Mouse (Mus musculus): ENCODE data around the gene Rprd2. TPM values are rescaled to one million over a fixed set of nuclear protein-coding genes. Genes with fewer than 3 reads are reported as not detected.

Gene Rprd2
- polyA plus RNA-seq, 1 experiment from 2014 or later, result 20.5 TPM

DNA sequence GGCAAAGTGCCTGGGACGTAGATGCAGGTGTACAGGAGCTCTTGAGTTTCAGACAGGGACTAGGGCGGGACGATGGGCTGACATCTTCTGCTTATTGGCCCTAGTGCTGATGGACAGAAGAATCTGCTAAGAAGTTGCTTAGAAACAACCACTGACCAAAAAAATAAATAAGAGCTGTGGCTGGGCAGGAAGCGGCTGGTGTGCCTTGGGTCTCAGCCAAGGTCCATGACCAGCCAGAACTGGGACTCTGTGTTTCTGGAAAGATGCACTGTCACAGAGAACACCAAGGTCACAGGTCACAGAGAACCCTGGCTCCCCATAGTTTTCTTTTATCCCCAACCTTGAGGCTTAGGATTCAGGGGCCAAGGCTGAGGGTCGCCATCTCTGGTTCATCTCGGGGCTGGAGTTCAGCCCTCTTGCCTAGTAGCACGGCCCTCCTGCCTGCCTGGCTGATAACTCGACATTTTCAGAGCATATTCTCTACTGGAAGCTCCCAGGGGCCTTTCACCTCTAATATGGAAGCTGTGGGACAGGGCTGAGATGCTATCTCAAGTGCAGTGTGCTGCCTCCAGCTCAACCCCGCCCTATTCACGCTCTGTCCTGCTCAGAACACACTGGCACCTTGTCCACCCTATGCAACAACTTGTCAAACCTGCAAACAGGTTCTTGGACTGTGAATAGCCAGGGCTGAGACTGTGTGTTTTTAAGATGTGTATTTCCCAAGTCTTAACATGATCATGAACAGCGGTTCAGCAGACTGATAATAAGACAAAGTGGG lies 85.7 kb downstream of the Rprd2 start:
- peaks cover 8% of the 10 kb centered on the region; the same call in 1 of the 2 replicates for H3K36me3 ChIP-seq
- ATAC-seq (ENCODE audit: borderline replicate concordance, extremely low read depth, low FRiP score, low TSS enrichment), result peak; percentile 12; the same call in 1 of the 2 replicates
- WGBS, result 65% methylated on average over 11 of the region's 11 CpGs
- H3K27ac ChIP-seq, result peak overlapping the region; percentile 53; the same call in 1 of the 2 replicates
- H3K4me1 ChIP-seq, result peaks cover 9% of the 10 kb centered on the region
- H3K4me2 ChIP-seq, result no peak overlapping the region
- H3K4me3 ChIP-seq, result no peak overlapping the region
- no peak overlapping the region for H3K9ac ChIP-seq
- no peaks in the 10 kb centered on the region for H3K9me3 ChIP-seq
- no peaks in the 10 kb centered on the region for H3K27me3 ChIP-seq

- no peak for ATAC-seq (ENCODE audit: borderline replicate concordance, extremely low read depth, low FRiP score, low TSS enrichment)
Observed at GRCm38 (mm10) chr3:95732297-95732696, 86.4 kb downstream of the Rprd2 start.

GRCm38 (mm10) chr3:95731802-95732201 lies 86.9 kb downstream of the Rprd2 start:
- no peak overlapping the region for H3K4me3 ChIP-seq
- H3K27me3 ChIP-seq, result no peaks in the 10 kb centered on the region
- no peak overlapping the region for H3K4me2 ChIP-seq
- peaks cover 9% of the 10 kb centered on the region for H3K4me1 ChIP-seq
- H3K27ac ChIP-seq, result no peak overlapping the region
- no peak overlapping the region for H3K9ac ChIP-seq
- no peak for ATAC-seq (ENCODE audit: borderline replicate concordance, extremely low read depth, low FRiP score, low TSS enrichment)
- H3K9me3 ChIP-seq, result no peaks in the 10 kb centered on the region
- 87% methylated on average over 4 of the region's 4 CpGs for WGBS
- peaks cover 8% of the 10 kb centered on the region; the same call in 1 of the 2 replicates for H3K36me3 ChIP-seq

More at GRCm38 (mm10) chr3:95732297-95732696, 86.4 kb downstream of the Rprd2 start:
- Histone ChIP-seq H3K4me3 (no peak overlapping the region), H3K27ac (0 out of 2 replicates have a peak overlapping the region, but pooled peaks have one; percentile 53), H3K27me3 (no peaks in the 10 kb centered on the region), H3K9me3 (no peaks in the 10 kb centered on the region), H3K36me3 (peaks cover 8% of the 10 kb centered on the region; the same call in 1 of the 2 replicates), H3K4me2 (no peak overlapping the region), H3K9ac (no peak overlapping the region), H3K4me1 (peaks cover 9% of the 10 kb centered on the region)
- 89% methylated on average over 9 of the region's 9 CpGs for WGBS

DNA sequence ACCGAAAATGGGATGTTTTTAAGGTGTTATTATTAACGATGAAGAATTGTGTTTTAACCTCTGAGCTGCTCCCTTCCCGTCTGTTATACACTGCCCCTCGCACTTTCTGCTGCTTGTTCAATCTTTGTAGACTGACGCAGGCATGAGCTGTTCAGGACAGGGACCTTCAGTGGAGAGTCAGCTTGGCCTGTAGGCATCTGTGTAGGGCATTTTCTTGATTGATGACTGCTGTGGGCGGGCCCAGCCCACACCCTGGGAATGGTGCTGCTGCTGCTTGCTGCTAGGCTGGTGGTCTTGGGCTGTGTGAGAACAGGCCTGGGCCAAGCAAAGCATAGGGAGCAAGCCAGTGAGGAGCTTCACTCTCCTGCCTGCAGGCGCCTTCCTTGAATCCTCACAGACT lies 88.2 kb downstream of the Rprd2 start:
- Histone ChIP-seq H3K4me2 (no peak overlapping the region), H3K9ac (no peak overlapping the region), H3K36me3 (peaks cover 2% of the 10 kb centered on the region; the same call in 1 of the 2 replicates), H3K27me3 (no peaks in the 10 kb centered on the region), H3K9me3 (no peaks in the 10 kb centered on the region), H3K4me1 (peaks cover 9% of the 10 kb centered on the region), H3K27ac (no peak overlapping the region), H3K4me3 (no peak overlapping the region)
- 0 out of 2 replicates have a peak, but pooled peaks have one; percentile 23 for ATAC-seq (ENCODE audit: borderline replicate concordance, extremely low read depth, low FRiP score, low TSS enrichment)
- 64% methylated on average over 7 of the region's 7 CpGs for WGBS

GRCm38 (mm10) chr3:95728906-95729305 lies 89.8 kb downstream of the Rprd2 start:
- 75% methylated on average over 2 of the region's 2 CpGs for WGBS
- no peaks in the 10 kb centered on the region for H3K36me3 ChIP-seq
- peaks cover 9% of the 10 kb centered on the region for H3K4me1 ChIP-seq
- H3K27ac ChIP-seq, result no peak overlapping the region
- no peak overlapping the region for H3K4me2 ChIP-seq
- H3K9ac ChIP-seq, result no peak overlapping the region
- H3K27me3 ChIP-seq, result no peaks in the 10 kb centered on the region
- H3K9me3 ChIP-seq, result no peaks in the 10 kb centered on the region
- no peak overlapping the region for H3K4me3 ChIP-seq
- no peak for ATAC-seq (ENCODE audit: borderline replicate concordance, extremely low read depth, low FRiP score, low TSS enrichment)

DNA sequence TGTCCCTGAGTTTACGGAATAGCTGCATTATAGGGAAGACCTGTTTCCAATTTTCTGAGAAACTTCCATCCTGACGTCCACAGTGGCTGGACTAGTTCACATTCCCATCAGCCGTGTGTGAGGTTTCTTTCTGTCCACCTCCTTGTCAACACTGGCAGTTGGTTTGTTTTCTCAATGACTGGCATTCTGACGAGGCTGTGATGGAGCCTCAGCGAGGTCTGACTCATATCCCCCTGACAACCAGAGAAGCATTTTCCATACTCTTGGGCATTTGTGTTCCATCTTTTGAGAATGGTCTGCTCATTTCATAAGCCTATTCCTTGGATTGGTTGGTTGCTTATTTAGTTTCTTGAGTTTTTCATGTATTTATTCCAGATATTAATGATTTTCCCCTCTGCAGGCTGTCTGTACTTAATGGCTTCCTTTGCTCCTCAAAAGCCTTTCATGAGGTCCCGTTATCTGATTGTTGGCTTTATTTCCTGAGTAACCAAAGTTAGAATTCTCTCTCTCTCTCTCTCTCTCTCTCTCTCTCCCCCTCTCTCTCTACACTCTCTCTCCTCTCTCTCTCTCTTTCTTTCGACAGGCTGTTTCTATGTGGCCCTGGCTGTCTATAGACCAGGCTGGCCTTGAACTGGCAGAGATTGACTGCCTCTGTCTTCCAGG lies 91.8 kb downstream of the Rprd2 start:
- Histone ChIP-seq H3K36me3 (no peaks in the 10 kb centered on the region), H3K4me3 (no peak overlapping the region), H3K4me1 (no peaks in the 10 kb centered on the region), H3K9me3 (no peaks in the 10 kb centered on the region), H3K4me2 (no peak overlapping the region), H3K27ac (no peak overlapping the region), H3K27me3 (no peaks in the 10 kb centered on the region), H3K9ac (no peak overlapping the region)
- no peak for ATAC-seq (ENCODE audit: borderline replicate concordance, extremely low read depth, low FRiP score, low TSS enrichment)
- WGBS, result 28% methylated on average over 7 of the region's 7 CpGs

DNA sequence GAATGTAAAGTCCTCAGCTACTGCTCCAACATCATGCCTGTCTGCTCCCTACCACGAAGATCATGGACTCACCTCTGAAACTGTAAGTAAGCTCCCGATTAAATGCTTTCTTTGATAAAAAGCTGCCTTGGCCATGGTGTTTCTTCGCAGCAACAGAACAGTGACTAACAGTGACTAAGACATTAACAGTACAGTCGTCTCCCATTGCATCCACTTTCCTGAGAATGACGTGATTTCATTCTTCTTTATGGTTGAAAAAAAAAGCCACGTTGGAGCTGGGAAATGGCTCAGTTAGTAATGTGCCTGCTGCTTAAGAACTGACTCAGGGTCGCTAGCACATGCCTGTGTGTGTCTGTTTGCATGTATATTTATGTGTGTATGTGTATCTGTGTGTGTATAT lies 92.8 kb downstream of the Rprd2 start:
- Histone ChIP-seq H3K27me3 (no peaks in the 10 kb centered on the region), H3K27ac (no peak overlapping the region), H3K4me3 (no peak overlapping the region), H3K36me3 (no peaks in the 10 kb centered on the region), H3K4me2 (no peak overlapping the region), H3K9me3 (no peaks in the 10 kb centered on the region), H3K9ac (no peak overlapping the region), H3K4me1 (no peaks in the 10 kb centered on the region)
- WGBS, result 77% methylated on average over 7 of the region's 7 CpGs
- no peak for ATAC-seq (ENCODE audit: borderline replicate concordance, extremely low read depth, low FRiP score, low TSS enrichment)

DNA sequence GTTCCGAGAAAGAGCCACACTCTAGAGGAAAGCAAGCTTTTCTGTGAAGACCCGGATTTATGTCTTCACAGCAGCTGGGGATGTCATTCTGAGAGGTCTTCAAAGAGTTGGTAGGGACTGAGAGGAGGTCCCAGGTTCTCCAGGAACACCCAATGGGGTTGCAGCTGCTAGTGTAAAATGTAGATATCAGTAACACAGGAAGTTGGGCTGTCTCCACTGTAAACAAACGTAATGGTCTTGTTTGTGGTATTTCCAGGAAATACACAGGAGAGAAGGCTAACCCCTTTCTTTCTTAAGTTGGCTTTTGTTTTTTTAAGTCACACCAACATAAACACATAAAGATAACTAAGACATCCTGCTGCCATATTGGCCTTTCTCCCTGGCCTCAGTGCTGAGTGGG lies 96.3 kb downstream of the Rprd2 start:
- no peak overlapping the region for H3K9ac ChIP-seq
- H3K4me2 ChIP-seq, result no peak overlapping the region
- H3K36me3 ChIP-seq, result no peaks in the 10 kb centered on the region
- no peaks in the 10 kb centered on the region for H3K4me1 ChIP-seq
- no peaks in the 10 kb centered on the region for H3K27me3 ChIP-seq
- ATAC-seq (ENCODE audit: borderline replicate concordance, extremely low read depth, low FRiP score, low TSS enrichment), result no peak
- no peak overlapping the region for H3K4me3 ChIP-seq
- no peaks in the 10 kb centered on the region for H3K9me3 ChIP-seq
- no peak overlapping the region for H3K27ac ChIP-seq
- 44% methylated on average over 3 of the region's 3 CpGs for WGBS

GRCm38 (mm10) chr3:95718153-95718552 lies 100.5 kb downstream of the Rprd2 start:
- H3K27me3 ChIP-seq, result no peaks in the 10 kb centered on the region
- H3K36me3 ChIP-seq, result no peaks in the 10 kb centered on the region
- no peak overlapping the region for H3K4me3 ChIP-seq
- 68% methylated on average over 2 of the region's 2 CpGs for WGBS
- no peak overlapping the region for H3K9ac ChIP-seq
- H3K4me2 ChIP-seq, result no peak overlapping the region
- H3K9me3 ChIP-seq, result no peaks in the 10 kb centered on the region
- no peak for ATAC-seq (ENCODE audit: borderline replicate concordance, extremely low read depth, low FRiP score, low TSS enrichment)
- no peaks in the 10 kb centered on the region for H3K4me1 ChIP-seq
- no peak overlapping the region for H3K27ac ChIP-seq

- Histone ChIP-seq H3K9me3 (no peaks in the 10 kb centered on the region), H3K27ac (no peak overlapping the region), H3K4me3 (no peak overlapping the region), H3K4me1 (no peaks in the 10 kb centered on the region), H3K36me3 (no peaks in the 10 kb centered on the region), H3K9ac (no peak overlapping the region), H3K4me2 (no peak overlapping the region), H3K27me3 (no peaks in the 10 kb centered on the region)
- 65% methylated on average over 1 of the region's 1 CpGs for WGBS
- ATAC-seq (ENCODE audit: borderline replicate concordance, extremely low read depth, low FRiP score, low TSS enrichment), result no peak
Observed at GRCm38 (mm10) chr3:95716075-95716474, 102.6 kb downstream of the Rprd2 start.
